Mouse (Mus musculus) testis, postnatal 14 days (tissue): ENCODE measurements around the gene Pgm5.
"Not testable (repeated sequence)": the region's sequence is repeated elsewhere in the genome, so short reads cannot be mapped to it uniquely, and the experiment has no call there.

Source experiments
- DNase-seq: peaks from one replicate; pipeline ENCODE4 v3.0.0; 2021; ENCODE audit warnings: low spot score

Pgm5 gene

GRCm38 (mm10) chr19:24704326-24704725 is 157.3 kb downstream of the Pgm5 start:
- DNase-seq = no peak

GRCm38 (mm10) chr19:24703680-24704079 is 158.0 kb downstream of the Pgm5 start:
- DNase-seq = no peak

DNA sequence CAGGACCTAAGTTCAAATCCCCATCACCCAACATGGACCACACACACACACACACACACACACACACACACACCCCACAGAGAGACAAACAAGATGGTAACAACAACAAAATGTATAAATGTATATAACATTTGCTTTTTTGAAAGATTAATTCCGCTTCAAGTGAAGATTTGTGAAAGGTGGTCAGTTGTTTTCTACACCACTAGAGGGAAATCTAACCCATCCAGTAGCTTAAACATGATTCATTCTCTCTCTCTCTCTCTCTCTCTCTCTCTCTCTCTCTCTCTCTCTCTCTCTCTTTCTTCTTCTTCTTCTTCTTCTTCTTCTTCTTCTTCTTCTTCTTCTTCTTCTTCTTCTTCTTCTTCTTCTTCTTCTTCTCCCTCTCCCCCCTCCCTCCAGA is 158.5 kb downstream of the Pgm5 start:
- DNase-seq = not testable (repeated sequence)

DNA sequence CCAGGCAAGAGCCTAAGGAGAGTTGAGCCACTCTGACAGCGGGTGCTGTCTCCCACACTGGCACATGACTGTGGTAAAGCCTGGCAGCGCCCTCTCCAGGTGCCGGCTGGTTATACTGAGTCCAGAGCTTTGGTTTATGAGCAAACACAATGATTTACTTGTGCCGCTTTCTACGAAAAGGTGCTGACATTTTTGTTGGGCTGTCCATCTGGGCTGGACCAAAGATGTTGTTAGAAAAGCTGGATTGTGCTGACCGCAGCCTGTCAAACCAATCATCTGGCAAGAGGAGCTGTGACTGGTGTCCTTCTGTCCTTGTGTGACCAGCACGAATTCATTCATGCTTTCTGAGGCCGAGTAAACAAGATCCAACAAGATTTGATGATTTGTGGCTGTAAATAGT is 159.9 kb downstream of the Pgm5 start:
- no peak for DNase-seq

- no peak for DNase-seq
These were observed 161.0 kb downstream of the Pgm5 start for GRCm38 (mm10) chr19:24700664-24701063.

DNA sequence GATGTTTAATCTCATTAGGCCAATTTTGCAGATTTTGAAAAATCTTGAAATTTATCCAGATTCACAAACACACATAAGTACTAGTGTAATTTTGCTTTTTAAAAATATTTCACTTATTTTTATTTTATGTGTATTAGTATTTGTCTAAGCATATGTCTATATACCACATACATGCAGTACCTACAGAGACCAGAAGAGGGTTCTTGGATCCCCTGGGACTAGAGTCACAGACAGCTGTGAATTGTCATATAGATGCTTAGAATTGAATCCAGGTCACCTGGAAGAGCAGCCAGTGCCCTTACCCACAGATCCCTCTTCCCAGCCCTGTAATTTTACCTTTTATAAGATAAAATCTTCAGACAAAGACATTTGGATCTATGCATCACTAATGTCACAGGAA is 161.7 kb downstream of the Pgm5 start:
- no peak for DNase-seq

GRCm38 (mm10) chr19:24699196-24699595 is 162.5 kb downstream of the Pgm5 start:
- no peak for DNase-seq

GRCm38 (mm10) chr19:24698651-24699050 is 163.0 kb downstream of the Pgm5 start:
- DNase-seq = no peak

- DNase-seq = no peak
These were observed 163.7 kb downstream of the Pgm5 start for GRCm38 (mm10) chr19:24697946-24698345.

DNA sequence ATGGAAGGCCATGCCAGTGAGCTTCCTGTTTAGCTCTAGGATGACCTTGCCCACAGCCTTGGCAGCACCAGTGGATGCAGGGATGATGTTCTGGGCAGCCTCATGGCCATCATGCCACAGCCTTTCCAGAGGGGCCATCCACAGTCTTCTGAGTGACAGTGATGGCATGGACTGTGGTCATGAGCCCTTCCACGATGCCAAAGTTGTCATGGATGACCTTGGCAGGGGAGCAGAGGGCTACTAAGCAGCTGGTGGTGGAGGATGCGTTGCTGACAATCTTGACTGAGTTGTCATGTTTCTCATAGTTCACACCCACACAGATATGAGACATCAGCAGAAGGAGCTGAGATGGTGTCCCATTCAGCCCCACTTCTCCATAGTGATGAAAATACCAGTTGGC is 169.0 kb downstream of the Pgm5 start:
- DNase-seq = no peak

GRCm38 (mm10) chr19:24689531-24689930 is 172.1 kb downstream of the Pgm5 start:
- no peak for DNase-seq

DNA sequence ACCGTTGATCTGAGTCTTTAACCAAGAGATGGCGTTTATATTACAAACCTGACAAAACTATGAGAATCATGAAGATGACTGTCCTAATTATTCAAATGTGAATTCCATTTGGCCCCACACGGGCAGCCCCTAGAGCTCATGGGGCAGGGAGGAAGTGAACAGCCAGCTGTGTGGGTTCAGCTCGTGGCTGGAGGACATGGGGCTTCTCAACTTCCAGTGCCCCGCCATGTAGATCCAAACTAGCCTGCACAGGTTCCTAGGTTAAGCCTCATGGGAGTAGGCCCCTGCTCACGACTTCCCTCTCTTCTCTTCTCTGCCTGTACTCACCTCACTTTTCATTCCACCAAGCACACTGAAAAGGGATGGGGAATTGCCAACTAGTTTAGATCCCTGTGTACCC is 173.3 kb downstream of the Pgm5 start:
- no peak for DNase-seq

DNA sequence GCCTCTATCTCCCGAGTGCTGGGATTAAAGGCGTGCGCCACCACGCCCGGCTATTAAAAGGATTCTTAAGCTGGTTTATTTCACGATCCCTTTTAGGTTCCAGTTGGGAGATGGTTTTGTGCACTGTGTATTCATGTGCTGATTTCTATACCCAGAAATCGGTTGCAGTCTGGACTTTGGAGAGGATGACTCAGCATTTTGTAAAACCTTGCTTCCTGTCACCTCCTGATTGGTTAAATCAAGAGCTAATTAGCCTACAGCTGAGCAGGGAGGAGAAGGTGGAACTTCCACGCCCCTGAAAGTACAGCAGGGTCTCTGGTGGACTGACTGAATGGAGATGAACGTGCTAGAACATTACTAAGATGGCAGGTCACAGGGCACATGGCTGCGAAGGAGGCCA is 175.2 kb downstream of the Pgm5 start:
- no peak for DNase-seq

DNA sequence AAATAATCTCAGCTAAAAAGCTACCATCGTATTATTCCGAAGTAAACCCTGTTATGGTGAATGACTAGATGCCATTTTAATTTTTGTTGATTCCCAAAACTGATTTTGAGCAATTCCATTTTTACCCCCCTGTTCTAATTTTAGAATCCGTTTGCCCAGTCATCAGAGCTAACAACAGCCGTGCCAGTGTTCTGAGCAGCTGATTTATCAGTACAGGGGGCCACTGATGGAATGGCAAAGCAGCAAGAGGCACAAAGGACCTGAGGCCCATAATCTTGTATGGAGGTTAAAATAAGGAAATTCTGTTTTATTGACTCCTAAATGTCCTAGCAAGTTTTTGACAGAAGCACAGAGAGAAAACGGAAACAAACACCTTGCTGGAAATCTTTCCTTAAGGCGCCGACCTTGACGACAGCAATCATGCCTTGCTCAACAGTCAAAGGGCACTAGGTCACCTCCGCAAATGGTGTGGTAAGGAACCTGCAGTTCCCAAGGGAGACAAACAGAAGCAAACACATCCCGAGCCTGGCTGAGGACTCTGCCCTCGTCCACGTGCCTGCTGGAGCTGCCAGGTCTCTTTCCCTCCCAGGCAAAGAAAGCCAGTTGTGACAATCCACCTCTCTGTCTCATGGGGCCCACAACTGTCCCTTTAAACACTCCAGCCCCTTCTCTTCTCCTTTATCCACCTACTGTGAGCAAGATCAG is 178.5 kb downstream of the Pgm5 start:
- DNase-seq = no peak

DNA sequence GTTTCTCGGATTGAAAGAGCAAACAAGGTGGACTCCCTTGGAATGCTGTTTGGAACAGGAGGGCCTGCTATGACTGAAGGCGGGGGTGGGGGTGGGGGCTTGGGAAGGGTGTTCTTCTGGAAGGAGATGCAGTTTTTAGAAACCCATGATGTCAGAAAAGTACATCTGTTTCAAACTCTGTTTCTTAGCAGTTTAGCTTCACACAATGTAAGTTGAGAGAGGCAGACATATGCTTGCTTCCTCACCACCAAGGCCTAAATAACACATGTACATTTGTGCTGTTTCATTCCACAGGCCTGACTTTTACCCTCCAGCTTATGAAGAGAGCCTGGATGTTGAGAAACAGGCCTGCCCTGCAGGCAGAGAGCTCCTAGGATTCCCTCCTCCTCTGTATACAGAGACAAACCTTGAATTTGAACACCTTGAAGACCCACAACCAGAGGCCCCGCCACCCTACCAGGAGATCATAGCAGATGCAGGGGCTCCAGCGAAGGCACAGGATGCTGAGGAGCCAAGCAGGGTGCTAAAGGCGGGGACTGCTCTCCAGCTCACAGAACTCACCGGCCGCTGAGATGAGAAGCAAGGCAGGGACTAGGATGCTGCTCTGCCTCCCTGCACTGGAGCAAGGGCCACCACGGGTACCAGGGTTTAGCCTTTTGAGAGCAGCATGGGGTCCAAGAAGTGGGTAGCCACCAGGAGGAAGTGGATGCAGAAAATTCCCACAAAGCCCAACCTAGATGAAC is 184.2 kb downstream of the Pgm5 start:
- DNase-seq = no peak

GRCm38 (mm10) chr19:24676429-24676828 is 185.2 kb downstream of the Pgm5 start:
- no peak for DNase-seq

DNA sequence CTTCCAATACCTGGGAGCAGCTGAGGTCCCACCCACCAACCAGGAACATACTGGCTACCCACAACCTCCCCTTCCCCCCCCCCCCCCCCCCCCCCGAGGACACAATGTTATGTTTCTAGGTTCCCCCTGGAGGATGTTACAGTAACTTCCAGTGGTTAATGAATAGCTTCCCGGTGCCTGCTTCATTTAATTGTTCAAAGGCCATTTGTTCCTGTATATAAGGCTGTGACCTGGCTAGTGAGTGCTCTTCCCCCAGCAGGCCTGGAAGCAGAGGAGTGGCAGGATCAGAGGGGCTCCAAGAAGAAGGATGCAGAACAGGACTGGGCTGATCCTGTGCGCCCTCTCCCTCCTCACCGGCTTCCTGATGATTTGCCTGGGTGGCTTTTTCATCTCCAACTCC is 187.9 kb downstream of the Pgm5 start, which contains the start of gene Tmem252:
Tmem252 (plus strand) TSS at position 247 of the 400 bp plus-strand sequence.
- no peak for DNase-seq

- no peak for DNase-seq
These were observed 188.3 kb downstream of the Pgm5 start for GRCm38 (mm10) chr19:24673331-24673730.

DNA sequence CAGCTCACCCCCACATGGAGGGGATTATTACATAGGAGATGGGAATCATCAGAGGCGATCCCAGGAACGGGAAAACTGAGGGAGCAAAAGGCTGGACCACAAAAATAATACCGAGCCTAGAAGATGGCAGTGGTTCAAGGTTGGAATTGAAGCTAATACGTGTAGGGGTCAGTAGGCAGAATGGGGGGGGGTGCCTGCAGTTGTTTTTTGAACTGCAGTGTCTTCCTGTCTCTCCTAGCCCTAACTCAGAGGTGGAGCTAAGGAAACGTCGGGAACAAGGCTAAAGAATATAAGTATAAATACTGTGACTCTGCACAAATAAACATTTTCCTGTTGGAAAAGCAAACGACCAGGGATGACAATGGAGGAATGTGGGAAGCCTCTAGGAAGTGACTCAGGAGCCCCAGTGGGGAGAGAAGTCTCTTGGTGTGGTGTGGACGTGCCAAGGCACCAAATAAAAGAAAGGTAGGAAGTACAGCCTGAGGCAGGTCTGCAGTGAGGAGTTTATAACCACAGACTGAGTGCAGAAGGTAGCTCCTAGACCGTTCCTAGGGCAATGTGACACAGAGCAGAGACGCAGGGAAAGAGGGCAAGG is 189.2 kb downstream of the Pgm5 start:
- no peak for DNase-seq

GRCm38 (mm10) chr19:24671571-24671970 is 190.1 kb downstream of the Pgm5 start:
- no peak for DNase-seq

- DNase-seq = no peak
These were observed 194.1 kb downstream of the Pgm5 start for GRCm38 (mm10) chr19:24667527-24667926.

DNA sequence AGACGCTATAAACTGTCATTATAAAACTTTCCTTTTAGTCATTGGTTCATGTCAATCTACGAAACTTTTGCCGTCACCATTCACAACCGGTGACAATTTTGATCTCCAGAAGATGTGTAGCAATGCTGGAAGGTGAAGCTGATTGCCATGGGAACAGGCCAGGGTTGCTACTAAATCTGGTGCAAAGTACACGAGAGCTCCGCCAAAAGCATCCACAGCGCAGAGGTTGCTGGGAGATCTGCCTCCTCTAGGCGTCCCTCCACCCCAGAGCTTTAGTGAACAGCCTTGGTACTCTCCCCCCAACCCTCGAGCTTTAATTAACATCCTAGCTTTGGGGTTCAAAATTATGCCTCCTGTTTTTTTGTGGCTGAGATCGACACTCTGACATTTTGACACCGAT is 195.9 kb downstream of the Pgm5 start:
- DNase-seq = no peak

DNA sequence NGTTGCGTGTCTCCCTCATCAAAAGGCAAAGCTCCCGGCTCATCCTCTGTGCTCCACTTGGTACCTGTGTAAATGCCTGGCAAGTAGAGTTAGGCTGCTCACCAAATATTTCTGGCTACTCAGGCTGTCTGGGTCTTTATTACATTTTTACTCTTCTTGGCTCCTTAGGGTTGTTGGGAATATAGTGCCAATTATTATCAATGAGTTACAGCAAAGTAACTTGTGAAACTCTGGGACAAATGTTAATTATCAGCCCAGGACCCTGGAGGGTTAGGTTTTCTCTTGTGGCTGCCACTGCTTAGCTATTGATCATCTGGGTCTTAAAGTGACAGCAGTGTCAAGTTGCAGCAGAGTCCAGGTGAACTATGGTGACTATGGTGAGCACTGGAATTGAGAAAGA is 199.3 kb downstream of the Pgm5 start:
- DNase-seq = no peak
